Mouse (Mus musculus): ENCODE measurements around the gene Chga.

DNA sequence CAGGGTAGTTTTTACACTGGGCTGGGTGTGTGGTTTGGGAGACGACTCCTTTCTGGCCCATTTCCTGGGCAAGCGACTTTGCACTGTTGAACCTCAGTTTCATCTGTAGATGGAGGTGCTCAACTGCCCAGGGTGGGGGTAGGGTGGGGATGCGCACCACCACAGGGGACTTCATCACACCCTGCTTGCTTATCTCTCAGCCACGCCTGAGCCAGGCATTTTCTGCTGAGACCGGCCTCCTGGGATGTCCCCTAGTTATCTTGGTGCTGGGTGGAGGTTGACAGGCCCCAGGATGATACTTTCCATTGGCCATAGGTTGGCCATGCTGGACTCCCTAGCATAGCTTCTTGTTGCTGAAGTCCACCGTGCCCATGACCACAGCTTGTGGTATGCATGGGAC is 10.3 kb downstream of the Chga start:
- TF ChIP-seq POLR2A (IDR thresholded peaks at IDR 0.05; ENCODE audit: low read depth, low read length) (no peak), CTCF (IDR thresholded peaks at IDR 0.05; ENCODE audit: extremely low read depth, insufficient read length, insufficient replicate concordance, low read depth, low read length) (no peak)

Measured in small intestine, adult 2 months (tissue).